Mouse (Mus musculus) liver, postnatal 0 days (tissue): ENCODE results near the gene H2-K1. TPM values are rescaled to one million over a fixed set of nuclear protein-coding genes. Genes with fewer than 3 reads are reported as not detected.
A peak's percentile ranks its signal among the peaks of the same experiment; 100 is the strongest.

ENCODE experiments used
- ATAC-seq: fragments of 200-750 bp; cut with Nextera tagmentation; 2 replicates; pipeline ENCODE4 v1.8.0; 2017; ENCODE audit warnings: mild to moderate bottlenecking, moderate library complexity
- DNase-seq: peaks from one replicate; pipeline ENCODE4 v3.0.0-alpha.2; 2016
- H3K27ac ChIP-seq: fragments of 300-500 bp; sonication (generic); 2 replicates; pipeline ENCODE4 v1.5.1; 2014; ENCODE audit warnings: antibody characterized with exemption, moderate library complexity, mild to moderate bottlenecking, low read depth
- H3K27me3 ChIP-seq: fragments of 300-500 bp; sonication (generic); 2 replicates; pipeline ENCODE4 v1.6.1; 2014; ENCODE audit warnings: low read length, control low read depth, mixed read lengths; ENCODE audit not compliant: insufficient read depth
- H3K36me3 ChIP-seq: fragments of 300-500 bp; sonication (generic); replicated peaks from 2 replicates; pipeline ENCODE4 v1.6.1; 2014; ENCODE audit warnings: mild to moderate bottlenecking, control low read depth, low read length, moderate library complexity, mixed read lengths; ENCODE audit not compliant: insufficient read depth
- H3K4me1 ChIP-seq: fragments of 300-500 bp; sonication (generic); 2 replicates; pipeline ENCODE4 v1.6.1; 2014; ENCODE audit warnings: antibody characterized with exemption, mild to moderate bottlenecking, control low read depth; ENCODE audit not compliant: insufficient read depth
- H3K4me2 ChIP-seq: fragments of 300-500 bp; sonication (generic); 2 replicates; pipeline ENCODE4 v1.6.1; 2014; ENCODE audit warnings: low read depth, mild to moderate bottlenecking, low read length, moderate library complexity, mixed read lengths
- H3K4me3 ChIP-seq: fragments of 300-500 bp; sonication (generic); 2 replicates; pipeline ENCODE4 v1.5.1; 2014; ENCODE audit warnings: low read depth, low read length
- H3K9ac ChIP-seq: fragments of 300-500 bp; sonication (generic); replicated peaks from 2 replicates; pipeline ENCODE4 v1.6.1; 2014; ENCODE audit warnings: mild to moderate bottlenecking, moderate library complexity
- H3K9me3 ChIP-seq: fragments of 300-500 bp; sonication (generic); 2 replicates; pipeline ENCODE4 v1.6.1; 2016; ENCODE audit warnings: mild to moderate bottlenecking, control low read depth, low read length, mixed read lengths
- CTCF ChIP-seq: sonication (generic); IDR thresholded peaks from 2 replicates; pipeline ENCODE4 v1.5.1; 2016; ENCODE audit warnings: antibody characterized with exemption, low read depth
- EP300 ChIP-seq: IDR thresholded peaks from 2 replicates; pipeline ENCODE4 v1.6.1; 2016; ENCODE audit warnings: antibody characterized with exemption, low read depth, mild to moderate bottlenecking
- WGBS: fragments of 180-500 bp; shearing (Covaris S2); extraction: QIAGEN DNeasy Blood & Tissue Kit; methylation state at CpG from one replicate; pipeline ENCODE4 v1.1.7; 2014; ENCODE audit not compliant: insufficient replicate concordance; 5-methylcytosine and 5-hydroxymethylcytosine counted together
- polyA plus RNA-seq: library from polyadenylated mRNA; unstranded; fragments of >200 nt; fragmentation: Nextera tagmentation; extraction: Ambion mirVana; gene quantifications from 2 replicates; pipeline ENCODE4 v1.2.1, GENCODE M21; 2015

Gene H2-K1
- polyA plus RNA-seq, result 274 and 288 TPM in 2 replicates

DNA sequence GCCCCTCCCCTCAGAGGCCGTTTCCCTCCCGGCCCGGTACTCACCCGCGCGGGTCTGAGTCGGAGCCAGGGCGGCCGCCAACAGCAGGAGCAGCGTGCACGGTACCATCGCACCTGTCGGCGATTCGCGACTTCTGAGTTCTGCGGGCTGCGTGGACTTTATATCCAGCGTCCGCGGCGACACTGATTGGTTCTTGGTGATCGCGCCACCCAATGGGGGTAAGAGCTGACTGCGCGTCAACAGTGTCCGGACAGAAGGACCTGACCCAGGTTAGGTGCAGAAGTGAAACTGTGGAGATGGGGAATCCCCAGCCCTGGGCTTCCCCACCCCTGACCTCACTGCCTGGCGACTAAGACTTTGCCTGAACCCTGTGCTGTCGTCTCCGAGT lies at the start of gene H2-K1:
TSS of gene H2-K1 (minus strand) at position 198 of the 388 bp plus-strand sequence.
- WGBS, result 2% methylated on average over 29 of the region's 30 CpGs
- H3K4me3 ChIP-seq, result peak within 1 kb of the TSS; percentile 88
- H3K4me1 ChIP-seq, result peaks cover 11% of the 10 kb centered on the region
- peaks cover 6% of the 10 kb centered on the region for H3K36me3 ChIP-seq
- DNase-seq (peak; percentile 92), ATAC-seq (peak; percentile 94)
- peak within 1 kb of the TSS; percentile 83 for H3K27ac ChIP-seq
- no peak for TF ChIP-seq CTCF
- no peak for TF ChIP-seq EP300
- peak within 1 kb of the TSS; percentile 98 for H3K4me2 ChIP-seq
- peak within 1 kb of the TSS; percentile 86 for H3K9ac ChIP-seq
- no peaks in the 10 kb centered on the region for H3K27me3 ChIP-seq
- H3K9me3 ChIP-seq, result no peaks in the 10 kb centered on the region

DNA sequence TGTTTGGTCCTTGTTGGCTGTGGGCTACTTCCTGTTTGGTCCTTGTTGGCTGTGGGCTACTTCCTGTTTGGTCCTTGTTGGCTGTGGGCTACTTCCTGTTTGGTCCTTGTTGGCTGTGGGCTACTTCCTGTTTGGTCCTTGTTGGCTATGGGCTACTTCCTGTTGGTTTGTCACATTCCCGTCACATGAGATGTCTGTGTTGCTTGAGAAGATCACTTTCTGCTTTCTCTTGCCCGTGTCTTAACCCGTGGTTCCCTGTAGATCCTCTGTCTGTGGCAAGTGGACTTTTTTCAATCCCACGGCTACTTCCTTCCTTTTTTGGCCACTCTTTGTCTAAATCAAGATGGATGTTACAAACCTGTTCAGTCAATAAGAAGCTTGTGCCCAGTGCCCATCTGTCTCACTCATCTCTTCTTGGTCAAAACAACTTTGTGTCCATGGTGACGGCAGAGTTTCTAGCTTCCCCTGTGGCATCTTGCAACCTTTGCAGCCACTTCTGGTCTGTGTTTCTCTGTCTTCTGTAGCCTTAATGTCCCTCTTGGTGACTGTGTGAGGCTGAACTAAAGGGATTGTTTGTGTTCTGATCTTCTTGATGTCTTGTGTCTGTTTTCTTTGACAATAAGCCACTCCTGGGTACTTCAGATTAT lies 47.4 kb upstream of the H2-K1 start:
- Histone ChIP-seq H3K36me3 (no peaks in the 10 kb centered on the region), H3K4me1 (no peaks in the 10 kb centered on the region), H3K9me3 (peaks cover 8% of the 10 kb centered on the region), H3K27ac (peak overlapping the region; percentile 31), H3K4me2 (no peak overlapping the region), H3K4me3 (no peak overlapping the region), H3K27me3 (no peaks in the 10 kb centered on the region), H3K9ac (no peak overlapping the region)
- DNase-seq, result no peak
- TF ChIP-seq EP300 (no peak), CTCF (no peak)
- 55% methylated on average over 5 of the region's 5 CpGs for WGBS
- no peak for ATAC-seq

DNA sequence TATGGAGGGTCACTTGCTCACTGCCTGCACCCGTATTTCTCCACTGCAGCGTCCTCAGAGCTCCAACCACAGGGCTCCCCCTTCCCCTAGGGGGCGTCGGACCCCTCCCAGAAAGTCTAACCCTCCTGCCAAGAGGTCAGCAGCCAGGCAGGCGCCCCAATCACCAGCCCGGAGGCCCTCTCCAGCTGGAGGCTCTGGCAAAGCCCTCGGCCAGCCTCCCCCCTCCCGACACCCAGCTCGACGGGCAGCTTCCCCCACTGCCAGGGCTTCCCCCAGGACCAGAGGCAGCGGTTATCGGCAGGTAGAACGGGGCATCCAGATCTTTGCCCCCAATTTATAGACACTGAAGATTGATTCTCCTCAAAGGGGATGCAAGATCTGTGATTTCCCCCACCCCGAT lies 45.8 kb upstream of the H2-K1 start:
- 73% methylated on average over 14 of the region's 14 CpGs for WGBS
- TF ChIP-seq EP300, result no peak
- no peak for TF ChIP-seq CTCF
- Histone ChIP-seq H3K27me3 (0 out of 2 replicates have a peak, but pooled peaks cover 5% of the 10 kb centered on the region), H3K27ac (no peak overlapping the region), H3K36me3 (no peaks in the 10 kb centered on the region), H3K4me2 (no peak overlapping the region), H3K9ac (no peak overlapping the region), H3K4me3 (no peak overlapping the region), H3K4me1 (no peaks in the 10 kb centered on the region), H3K9me3 (peaks cover 8% of the 10 kb centered on the region)
- DNase-seq, result no peak
- no peak for ATAC-seq

DNA sequence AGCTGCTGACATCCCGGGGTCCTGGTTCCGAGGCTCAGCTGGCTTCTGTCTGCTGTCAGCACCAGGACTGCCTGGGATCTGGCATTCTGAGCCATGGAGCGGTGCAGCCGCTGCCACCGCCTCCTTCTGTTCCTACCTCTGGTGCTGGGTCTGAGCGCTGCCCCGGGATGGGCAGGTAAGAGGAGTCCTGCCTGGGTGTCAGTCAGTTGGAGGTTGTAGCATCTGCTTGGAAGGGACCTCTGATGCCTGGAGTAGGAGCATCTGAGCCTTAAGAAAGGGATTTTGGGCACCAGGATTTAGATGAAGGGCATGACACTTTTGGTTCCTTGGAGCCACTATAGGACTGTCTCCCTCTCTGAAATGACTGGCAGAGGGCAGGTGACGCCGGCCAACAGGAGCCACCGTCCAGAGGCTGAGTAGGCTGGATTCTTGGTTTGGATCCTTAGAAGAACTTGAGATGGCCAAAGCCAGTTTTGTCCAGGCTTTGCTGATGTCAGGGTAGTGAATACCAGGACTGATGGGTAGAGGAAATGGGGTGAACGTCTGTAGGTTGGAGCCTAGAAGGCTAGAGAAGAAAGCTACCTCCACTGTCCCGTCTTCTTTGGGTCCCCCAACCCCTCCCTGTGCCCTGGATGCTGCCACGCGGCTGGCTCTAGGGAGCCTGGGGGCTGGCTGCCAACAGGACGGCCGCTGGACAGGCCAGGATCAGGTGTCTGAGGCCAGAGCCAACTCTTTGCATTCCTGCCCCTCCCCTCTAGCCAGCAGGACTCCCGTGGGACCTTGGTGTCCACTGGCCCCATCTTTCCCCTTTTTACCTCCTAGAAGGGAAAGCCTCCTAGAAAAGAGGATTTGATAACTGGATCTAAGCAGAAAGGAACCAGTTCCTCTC lies 39.7 kb upstream of the H2-K1 start:
- ATAC-seq, result no peak
- Histone ChIP-seq H3K27me3 (peaks cover 12% of the 10 kb centered on the region; the same call in 1 of the 2 replicates), H3K4me3 (no peak overlapping the region), H3K9ac (no peak overlapping the region), H3K36me3 (peaks cover 25% of the 10 kb centered on the region), H3K4me1 (0 out of 2 replicates have a peak, but pooled peaks cover 3% of the 10 kb centered on the region), H3K9me3 (no peaks in the 10 kb centered on the region), H3K4me2 (no peak overlapping the region), H3K27ac (no peak overlapping the region)
- WGBS, result 34% methylated on average over 17 of the region's 17 CpGs
- no peak for TF ChIP-seq EP300
- TF ChIP-seq CTCF, result no peak
- DNase-seq, result no peak

DNA sequence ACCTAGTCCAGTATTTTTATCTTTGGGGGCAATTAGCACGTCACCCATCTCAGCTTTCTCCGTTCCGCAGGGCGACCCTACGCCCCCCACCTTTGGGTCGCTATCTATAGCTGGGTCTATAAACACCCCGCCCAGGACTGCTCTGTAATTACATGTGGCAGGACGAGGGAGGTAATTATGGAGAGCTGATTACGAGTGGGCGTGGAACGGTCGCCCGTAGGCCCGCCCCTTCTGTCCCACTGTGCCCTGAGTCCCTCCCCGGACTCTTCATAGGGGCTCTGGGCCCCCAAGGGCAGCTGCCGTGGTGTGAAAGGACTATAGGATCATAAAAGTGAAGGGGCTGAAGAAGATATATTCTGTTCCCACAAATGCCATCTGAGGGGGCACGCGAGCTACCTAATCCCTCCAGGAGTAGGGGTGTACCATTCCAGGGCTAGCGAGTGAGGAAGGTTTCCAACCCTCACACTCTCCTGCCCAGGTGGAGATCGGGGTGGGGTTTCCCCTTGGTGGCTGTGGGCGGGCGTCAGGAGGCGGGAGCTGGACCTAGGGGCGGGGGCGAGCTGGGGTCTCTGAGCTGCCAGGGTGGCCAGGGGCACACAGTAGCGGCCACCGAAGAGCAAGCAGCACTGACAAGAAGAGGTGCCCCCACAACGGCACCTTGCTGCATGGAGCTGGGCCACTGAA lies 38.9 kb upstream of the H2-K1 start, which contains the start of gene Col11a2:
TSS of gene Col11a2 (plus strand) at position 560 of the 684 bp plus-strand sequence.
- DNase-seq, result no peak
- Histone ChIP-seq H3K27ac (no peak within 1 kb of the TSS), H3K27me3 (peaks cover 12% of the 10 kb centered on the region; the same call in 1 of the 2 replicates), H3K4me3 (no peak within 1 kb of the TSS), H3K9ac (no peak within 1 kb of the TSS), H3K36me3 (peaks cover 31% of the 10 kb centered on the region), H3K9me3 (no peaks in the 10 kb centered on the region), H3K4me2 (peak within 1 kb of the TSS; percentile 1; the same call in 1 of the 2 replicates), H3K4me1 (peaks cover 4% of the 10 kb centered on the region; the same call in 1 of the 2 replicates)
- ATAC-seq, result no peak
- TF ChIP-seq CTCF (no peak), EP300 (no peak)
- 14% methylated on average over 28 of the region's 28 CpGs for WGBS
